Mouse (Mus musculus) small intestine, adult 2 months (tissue): ENCODE measurements around the gene Eif3k.

ENCODE experiments used
- CTCF ChIP-seq: fragments of 200-500 bp; IDR thresholded peaks from 2 replicates; pipeline ENCODE4 v1.5.1; 2012; ENCODE audit warnings: low read depth, mild to moderate bottlenecking, control low read depth, inconsistent platforms, low read length, moderate library complexity, mixed read lengths; ENCODE audit not compliant: insufficient replicate concordance, insufficient read length; ENCODE audit errors: extremely low read depth
- POLR2A ChIP-seq: fragments of 200-500 bp; IDR thresholded peaks from 2 replicates; pipeline ENCODE4 v1.6.1; 2012; ENCODE audit warnings: low read depth, mild to moderate bottlenecking, control low read depth, inconsistent platforms, low read length, moderate library complexity

- TF ChIP-seq POLR2A (peak; percentile 15; the same call in 1 of the 2 replicates), CTCF (no peak)
Measured at GRCm38 (mm10) chr7:28969672-28970394, 11.8 kb downstream of the Eif3k start.
